In the genomic region with DNA sequence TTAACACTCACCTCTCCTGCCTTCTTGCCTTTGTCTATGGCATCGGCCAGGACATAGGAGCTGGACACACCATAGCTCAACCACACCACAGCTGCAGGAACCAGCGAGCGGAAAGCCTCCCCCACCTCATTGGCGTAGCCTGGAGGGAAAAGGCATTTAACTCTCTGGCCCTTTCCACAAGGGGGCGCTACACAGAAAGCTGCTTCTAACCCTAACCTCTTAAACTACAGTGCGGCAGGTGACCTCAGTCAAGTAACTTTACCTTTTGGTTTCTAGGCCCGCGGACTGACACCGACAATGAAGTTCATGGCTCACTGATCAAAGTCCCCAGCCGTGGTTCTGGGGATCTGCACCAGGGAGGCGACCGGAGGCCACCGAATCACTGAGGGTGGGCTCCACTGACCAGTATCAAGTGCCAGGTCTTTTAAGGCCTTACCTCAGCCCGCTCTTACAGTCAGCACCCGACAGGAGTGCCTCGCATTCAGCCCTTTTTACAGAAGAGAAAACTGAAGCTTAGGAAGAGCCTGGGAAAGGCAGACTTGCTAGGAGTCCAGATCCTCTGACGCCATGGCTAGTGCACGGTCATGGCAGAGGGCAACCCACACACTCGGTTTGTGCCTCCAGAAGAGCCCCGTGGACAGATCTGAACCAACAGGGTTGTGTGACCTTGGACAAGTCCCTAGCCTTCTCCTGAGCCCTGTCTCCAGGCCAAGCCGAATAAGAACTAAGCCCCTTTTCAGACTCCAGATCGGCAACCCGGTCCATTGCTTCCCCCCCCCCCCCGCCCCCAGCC, we compare ENCODE assay signal across 8 mouse cellular contexts. TPM values are rescaled to one million over a fixed set of nuclear protein-coding genes. Genes with fewer than 3 reads are reported as not detected.
DNase-seq lines count a peak whose midpoint lies in the region; ATAC-seq and TF ChIP-seq lines count a peak whose summit lies in the region.

No protein-coding gene starts in this region.

- H3K4me2 ChIP-seq in heart, embryonic 14.5 days (ENCODE audit: low read length) = peak overlapping the region; percentile 87
- H3K4me2 ChIP-seq in neural tube, embryonic 14.5 days (ENCODE audit: low read depth, low read length) = peak overlapping the region; percentile 77

- H3K27me3 ChIP-seq in E14TG2a.4 (ENCODE audit: insufficient read depth, low read length) = no peaks in the 10 kb centered on the region
- H3K27me3 ChIP-seq in heart, embryonic 14.5 days (ENCODE audit: control insufficient read depth, insufficient read depth, low read length) = no peaks in the 10 kb centered on the region
- no peaks in the 10 kb centered on the region for H3K27me3 ChIP-seq in neural tube, embryonic 14.5 days (ENCODE audit: control insufficient read depth, insufficient read depth, low read length)
- no peaks in the 10 kb centered on the region for H3K27me3 ChIP-seq in testis, adult 2 months (ENCODE audit: control insufficient read depth, insufficient read depth, low read length)

- ATAC-seq in heart, embryonic 14.5 days (ENCODE audit: insufficient number of reproducible peaks, insufficient read depth, low FRiP score, low read depth) = no peak
- ATAC-seq in neural tube, embryonic 14.5 days (ENCODE audit: low read depth) = no peak

- H3K9me3 ChIP-seq in E14TG2a.4 (ENCODE audit: low read length) = peaks cover 8% of the 10 kb centered on the region
- peaks cover 9% of the 10 kb centered on the region for H3K9me3 ChIP-seq in heart, embryonic 14.5 days (ENCODE audit: control insufficient read depth, low read length)
- H3K9me3 ChIP-seq in neural tube, embryonic 14.5 days (ENCODE audit: control insufficient read depth, low read length) = no peaks in the 10 kb centered on the region

- peak overlapping the region; percentile 74 for H3K9ac ChIP-seq in heart, embryonic 14.5 days (ENCODE audit: low read length)
- peak overlapping the region; percentile 37; the same call in 1 of the 2 replicates for H3K9ac ChIP-seq in neural tube, embryonic 14.5 days (replicated peaks; ENCODE audit: low read depth, low read length)

- 5% methylated on average over 21 of the region's 24 CpGs for WGBS in bone marrow, adult 2 months
- WGBS in heart, embryonic 14.5 days = 7% methylated on average over 23 of the region's 24 CpGs
- 5% methylated on average over 22 of the region's 24 CpGs for WGBS in lung, adult 2 months
- 5% methylated on average over 22 of the region's 24 CpGs for WGBS in neural tube, embryonic 14.5 days

- peaks cover 45% of the 10 kb centered on the region for H3K36me3 ChIP-seq in E14TG2a.4 (ENCODE audit: insufficient read depth, low read length)
- peaks cover 33% of the 10 kb centered on the region for H3K36me3 ChIP-seq in heart, embryonic 14.5 days (ENCODE audit: control insufficient read depth, insufficient read depth, low read length)
- H3K36me3 ChIP-seq in neural tube, embryonic 14.5 days (ENCODE audit: control insufficient read depth, insufficient read depth, low read length) = no peaks in the 10 kb centered on the region
- H3K36me3 ChIP-seq in testis, adult 2 months (ENCODE audit: control insufficient read depth, insufficient read depth, low read length) = no peaks in the 10 kb centered on the region

- peak; percentile 85 for TF ChIP-seq CTCF in E14TG2a.4 (conservative IDR thresholded peaks at IDR 0.05; ENCODE audit: low read length)
- peak; percentile 71 for TF ChIP-seq CTCF in bone marrow, adult 2 months (IDR thresholded peaks at IDR 0.05; ENCODE audit: control insufficient read depth, insufficient read depth, low read length)
- TF ChIP-seq CTCF in embryonic fibroblast, embryonic 13.5 days (IDR thresholded peaks at IDR 0.05; ENCODE audit: borderline replicate concordance, insufficient read depth, low read length) = no peak
- TF ChIP-seq CTCF in lung, adult 2 months (IDR thresholded peaks at IDR 0.05; ENCODE audit: insufficient read depth, low read length) = peak; percentile 70
- peak; percentile 76; the same call in 1 of the 2 replicates for TF ChIP-seq CTCF in testis, adult 2 months (IDR thresholded peaks at IDR 0.05; ENCODE audit: control insufficient read depth, insufficient read depth, insufficient replicate concordance, low read depth, low read length)

- peak overlapping the region; percentile 34 for H3K27ac ChIP-seq in bone marrow, adult 2 months (ENCODE audit: control insufficient read depth, insufficient read depth, low read depth, low read length, poor library complexity)
- no peak overlapping the region for H3K27ac ChIP-seq in embryonic fibroblast, embryonic 13.5 days (ENCODE audit: insufficient read depth, low read length)
- H3K27ac ChIP-seq in heart, embryonic 14.5 days (replicated peaks in 1 of 2; ENCODE audit: control insufficient read depth in 1 of 2, insufficient read depth in 1 of 2, low read depth in 2 of 2, low read length in 2 of 2) = peak overlapping the region; percentile 90 to 92
- peak overlapping the region; percentile 35; the same call in 1 of the 2 replicates for H3K27ac ChIP-seq in neural tube, embryonic 14.5 days (ENCODE audit: low read depth, low read length)
- peak overlapping the region; percentile 25; the same call in 1 of the 2 replicates for H3K27ac ChIP-seq in testis, adult 2 months (ENCODE audit: control insufficient read depth, insufficient read depth, low read depth, low read length)

- H3K4me3 ChIP-seq in E14TG2a.4 (replicated peaks; ENCODE audit: low read length) = peak overlapping the region; percentile 86
- peak overlapping the region; percentile 87 for H3K4me3 ChIP-seq in bone marrow, adult 2 months (replicated peaks; ENCODE audit: control insufficient read depth, low read depth, low read length)
- H3K4me3 ChIP-seq in embryonic fibroblast, embryonic 13.5 days (ENCODE audit: insufficient read depth, low read length) = peak overlapping the region; percentile 15; the same call in 1 of the 2 replicates
- peak overlapping the region; percentile 54 to 80 for H3K4me3 ChIP-seq in heart, embryonic 14.5 days (ENCODE audit: control insufficient read depth in 1 of 2, insufficient read depth in 1 of 2, low read depth in 1 of 2, low read length in 2 of 2)
- H3K4me3 ChIP-seq in lung, adult 2 months (replicated peaks; ENCODE audit: extremely low read depth, low read depth, low read length) = peak overlapping the region; percentile 76
- peak overlapping the region; percentile 41 for H3K4me3 ChIP-seq in neural tube, embryonic 14.5 days (ENCODE audit: low read depth, low read length)
- H3K4me3 ChIP-seq in testis, adult 2 months (ENCODE audit: control insufficient read depth, low read depth, low read length) = peak overlapping the region; percentile 93

- TF ChIP-seq POLR2A in bone marrow, adult 2 months (IDR thresholded peaks at IDR 0.05; ENCODE audit: borderline replicate concordance, control insufficient read depth, low read depth, low read length) = no peak
- no peak for TF ChIP-seq POLR2A in embryonic fibroblast, embryonic 13.5 days (IDR thresholded peaks at IDR 0.05; ENCODE audit: low read depth, low read length)
- no peak for TF ChIP-seq POLR2A in lung, adult 2 months (IDR thresholded peaks at IDR 0.05; ENCODE audit: borderline replicate concordance, extremely low read depth, low read depth, low read length)
- no peak for TF ChIP-seq POLR2A in testis, adult 2 months (IDR thresholded peaks at IDR 0.05; ENCODE audit: control insufficient read depth, low read depth, low read length)

- H3K4me1 ChIP-seq in E14TG2a.4 (replicated peaks; ENCODE audit: low read depth, low read length) = peaks cover 52% of the 10 kb centered on the region
- peaks cover 4% of the 10 kb centered on the region for H3K4me1 ChIP-seq in bone marrow, adult 2 months (ENCODE audit: control insufficient read depth, insufficient read depth, low read length)
- H3K4me1 ChIP-seq in embryonic fibroblast, embryonic 13.5 days (ENCODE audit: control insufficient read depth, insufficient read depth, low read length) = peaks cover 2% of the 10 kb centered on the region; the same call in 1 of the 2 replicates
- H3K4me1 ChIP-seq in heart, embryonic 14.5 days (ENCODE audit: control insufficient read depth in 2 of 2, insufficient read depth in 2 of 2, low read length in 2 of 2) = peaks cover 16 to 26% of the 10 kb centered on the region in 2 experiments
- peaks cover 5% of the 10 kb centered on the region for H3K4me1 ChIP-seq in lung, adult 2 months (ENCODE audit: control insufficient read depth, insufficient read depth, low read length)
- H3K4me1 ChIP-seq in neural tube, embryonic 14.5 days (ENCODE audit: control insufficient read depth, insufficient read depth, low read length) = peaks cover 10% of the 10 kb centered on the region
- H3K4me1 ChIP-seq in testis, adult 2 months (ENCODE audit: control insufficient read depth, insufficient read depth, low read length) = peaks cover 23% of the 10 kb centered on the region

- DNase-seq in kidney, postnatal 14 days = peak; percentile 72
- DNase-seq in lung, adult 2 months = peak; percentile 70

RNA-seq across cellular contexts. Expression of gene Mtfp1, which starts 0.7 kb away (rescaled TPM):
- 9.0 and 10.3 TPM in 2 replicates for polyA plus RNA-seq in bone marrow, adult 2 months (2011; ENCODE audit: insufficient read depth, insufficient read length, low replicate concordance, missing spikeins)
- 0.49 and 1.6 TPM in 2 replicates for polyA plus RNA-seq in embryonic fibroblast, embryonic 13.5 days (2011; ENCODE audit: insufficient read length, low read depth, missing spikeins)
- 28.8 and 32.3 TPM in 2 replicates for polyA plus RNA-seq in heart, embryonic 14.5 days (2014; fragmentation: Nextera tagmentation; extraction: Ambion mirVana)
- 8.9 TPM in 2 replicates for polyA plus RNA-seq in lung, adult 2 months (2012; rRNA removed)
- 8.4 and 12.3 TPM in 2 replicates for polyA plus RNA-seq in neural tube, embryonic 14.5 days (2014; fragmentation: Nextera tagmentation; extraction: Ambion mirVana)
- 9.0 and 10.0 TPM in 2 replicates for polyA plus RNA-seq in testis, adult 2 months (2012; rRNA removed)

RNA-seq across cellular contexts. Expression of gene Sec14l2, which starts 28.6 kb away (rescaled TPM):
- polyA plus RNA-seq in bone marrow, adult 2 months (2011; ENCODE audit: insufficient read depth, insufficient read length, low replicate concordance, missing spikeins) = 15.4 and 20.3 TPM in 2 replicates
- 1.8 and 2.5 TPM in 2 replicates for polyA plus RNA-seq in embryonic fibroblast, embryonic 13.5 days (2011; ENCODE audit: insufficient read length, low read depth, missing spikeins)
- polyA plus RNA-seq in heart, embryonic 14.5 days (2014; fragmentation: Nextera tagmentation; extraction: Ambion mirVana) = 0.58 TPM in 2 replicates
- polyA plus RNA-seq in lung, adult 2 months (2012; rRNA removed) = 8.2 and 10.7 TPM in 2 replicates
- 3.9 and 5.0 TPM in 2 replicates for polyA plus RNA-seq in neural tube, embryonic 14.5 days (2014; fragmentation: Nextera tagmentation; extraction: Ambion mirVana)
- polyA plus RNA-seq in testis, adult 2 months (2012; rRNA removed) = 2.2 and 4.8 TPM in 2 replicates

RNA-seq across cellular contexts. Expression of gene Sec14l3, which starts 29.9 kb away (rescaled TPM):
- polyA plus RNA-seq in bone marrow, adult 2 months (2011; ENCODE audit: insufficient read depth, insufficient read length, low replicate concordance, missing spikeins) = not detected in 2 replicates
- polyA plus RNA-seq in embryonic fibroblast, embryonic 13.5 days (2011; ENCODE audit: insufficient read length, low read depth, missing spikeins) = not detected in 2 replicates
- not detected in 2 replicates for polyA plus RNA-seq in heart, embryonic 14.5 days (2014; fragmentation: Nextera tagmentation; extraction: Ambion mirVana)
- polyA plus RNA-seq in lung, adult 2 months (2012; rRNA removed) = 565 and 735 TPM in 2 replicates
- 0.10 and 0.37 TPM in 2 replicates for polyA plus RNA-seq in neural tube, embryonic 14.5 days (2014; fragmentation: Nextera tagmentation; extraction: Ambion mirVana)
- 1.0 and 1.9 TPM in 2 replicates for polyA plus RNA-seq in testis, adult 2 months (2012; rRNA removed)

RNA-seq across cellular contexts. Expression of gene Rnf215, which starts 40.4 kb away (rescaled TPM):
- 8.5 and 10.5 TPM in 2 replicates for polyA plus RNA-seq in bone marrow, adult 2 months (2011; ENCODE audit: insufficient read depth, insufficient read length, low replicate concordance, missing spikeins)
- polyA plus RNA-seq in embryonic fibroblast, embryonic 13.5 days (2011; ENCODE audit: insufficient read length, low read depth, missing spikeins) = 16.4 and 19.6 TPM in 2 replicates
- polyA plus RNA-seq in heart, embryonic 14.5 days (2014; fragmentation: Nextera tagmentation; extraction: Ambion mirVana) = 20.6 and 21.2 TPM in 2 replicates
- polyA plus RNA-seq in lung, adult 2 months (2012; rRNA removed) = 60.6 and 69.2 TPM in 2 replicates
- polyA plus RNA-seq in neural tube, embryonic 14.5 days (2014; fragmentation: Nextera tagmentation; extraction: Ambion mirVana) = 51.0 and 53.3 TPM in 2 replicates
- 4.2 and 4.5 TPM in 2 replicates for polyA plus RNA-seq in testis, adult 2 months (2012; rRNA removed)

Comparison
In these comparisons a context has a peak if more than half of its experiments do, and no peak if none do; other contexts are left out.
1. H3K4me3 ChIP-seq: peak in every context shown above with its lines; median percentile 93 in testis, adult 2 months; 87 in bone marrow, adult 2 months; 86 in E14TG2a.4; 76 in lung, adult 2 months; 67 in heart, embryonic 14.5 days; 41 in neural tube, embryonic 14.5 days; 15 in embryonic fibroblast, embryonic 13.5 days.
2. RNA of gene Sec14l3, which starts 29.9 kb away (polyA plus RNA-seq): 565 to 735 TPM in lung, adult 2 months; 1.0 to 1.9 TPM in testis, adult 2 months, 0.10 to 0.37 TPM in neural tube, embryonic 14.5 days, not detected in embryonic fibroblast, embryonic 13.5 days, not detected in bone marrow, adult 2 months and not detected in heart, embryonic 14.5 days; every median in the first group is over 100 times any median in the second.